Mouse (Mus musculus) heart, postnatal 10 days (tissue): ENCODE measurements around the gene Laptm4a. TPM values are rescaled to one million over a fixed set of nuclear protein-coding genes. Genes with fewer than 3 reads are reported as not detected.

Experiments used
- DNase-seq, 2 experiments: peaks; one replicate each; pipeline ENCODE4 v3.0.0; 2021
- intact Hi-C: fragments of 180-260 bp; cut with DNase I; formaldehyde crosslinking; loops from one replicate; pipeline ENCODE4 v1.15.1; 2025
- total RNA-seq, 2 experiments: library from RNA; stranded (reverse); gene quantifications; 2 replicates each; pipeline ENCODE4 v1.2.3; 2021

Gene Laptm4a
- total RNA-seq, 2 experiments from 2014 or later: 387 to 411 TPM

GRCm38 (mm10) chr12:8947163-8947562, 25.7 kb downstream of the Laptm4a start:
- intact Hi-C loops: no loop called here
- no peak for DNase-seq

GRCm38 (mm10) chr12:8947714-8948464, 26.4 kb downstream of the Laptm4a start, which contains the start of gene Matn3:
Gene Matn3 (plus strand): TSS chr12:8947929.
- DNase-seq: peak; percentile 78 to 84
- intact Hi-C loops: no loop called here

GRCm38 (mm10) chr12:8953136-8953535, 31.7 kb downstream of the Laptm4a start:
- intact Hi-C loops: no loop called here
- no peak for DNase-seq

- DNase-seq: no peak
- intact Hi-C loops: no loop called here
Observed at GRCm38 (mm10) chr12:8954161-8954561, 32.7 kb downstream of the Laptm4a start.

- DNase-seq: no peak
- intact Hi-C loops: no loop called here
Observed at GRCm38 (mm10) chr12:8961607-8962316, 40.3 kb downstream of the Laptm4a start.

GRCm38 (mm10) chr12:8969828-8970227, 48.4 kb downstream of the Laptm4a start:
- intact Hi-C loops: loop anchor here (5.0 kb wide), 1 partner anchor 48 kb away; the partner anchor contains the start of gene Laptm4a
- peak; percentile 67 to 74 for DNase-seq

GRCm38 (mm10) chr12:8973820-8974465, 52.5 kb downstream of the Laptm4a start, which contains the start of gene Wdr35:
Gene Wdr35 (plus strand): TSS chr12:8973892.
- intact Hi-C loops: loop anchor here (5.0 kb wide), 1 partner anchor 52 kb away; the partner anchor contains the start of gene Laptm4a
- peak; percentile 91 to 92 for DNase-seq

- no peak for DNase-seq
- intact Hi-C loops: no loop called here
Observed at GRCm38 (mm10) chr12:8975076-8975475, 53.6 kb downstream of the Laptm4a start.

Other genes starting within 250 kb of the Laptm4a start
- gene Pum2, start 247.5 kb upstream of the Laptm4a start, total RNA-seq: 100 to 1,000 TPM; 136 to 147 TPM
- 10 to 100 TPM; 19.2 to 21.0 TPM for gene Sdc1, start 150.3 kb upstream of the Laptm4a start, total RNA-seq
- gene Matn3, start 26.3 kb downstream of the Laptm4a start, total RNA-seq: under 1 TPM in 1 of 2 experiments, not detected in 1; 0.07 TPM
- gene Wdr35, start 52.2 kb downstream of the Laptm4a start, total RNA-seq: 10 to 100 TPM; 13.0 to 14.1 TPM
- gene Ttc32, start 108.3 kb downstream of the Laptm4a start, total RNA-seq: 10 to 100 TPM; 18.3 to 22.8 TPM